Mouse (Mus musculus) ovary, adult 18-20 months (tissue): Measurements from ENCODE around the gene Hebp1.

Source experiments
- DNase-seq: peaks from one replicate; pipeline ENCODE4 v3.0.0; 2022; ENCODE audit warnings: low spot score, mixed read lengths

Gene Hebp1

GRCm38 (mm10) chr6:135162311-135162710 is 35.5 kb downstream of the Hebp1 start:
- DNase-seq = no peak

- no peak for DNase-seq
These were observed 36.5 kb downstream of the Hebp1 start for GRCm38 (mm10) chr6:135161356-135161755.

GRCm38 (mm10) chr6:135158509-135158908 is 39.3 kb downstream of the Hebp1 start:
- DNase-seq = no peak

GRCm38 (mm10) chr6:135157496-135157895 is 40.3 kb downstream of the Hebp1 start:
- no peak for DNase-seq

- DNase-seq = no peak
These were observed 41.2 kb downstream of the Hebp1 start for GRCm38 (mm10) chr6:135156597-135156996.

GRCm38 (mm10) chr6:135153719-135154118 is 44.1 kb downstream of the Hebp1 start:
- no peak for DNase-seq

GRCm38 (mm10) chr6:135150311-135150710 is 47.5 kb downstream of the Hebp1 start:
- no peak for DNase-seq

GRCm38 (mm10) chr6:135149722-135150121 is 48.1 kb downstream of the Hebp1 start:
- DNase-seq = no peak

- DNase-seq = no peak
These were observed 48.6 kb downstream of the Hebp1 start for GRCm38 (mm10) chr6:135149175-135149574.

GRCm38 (mm10) chr6:135148506-135148905 is 49.3 kb downstream of the Hebp1 start:
- DNase-seq = no peak

- DNase-seq = no peak
These were observed 51.8 kb downstream of the Hebp1 start for GRCm38 (mm10) chr6:135145976-135146375.

GRCm38 (mm10) chr6:135144516-135144915 is 53.3 kb downstream of the Hebp1 start:
- no peak for DNase-seq

GRCm38 (mm10) chr6:135143151-135143550 is 54.7 kb downstream of the Hebp1 start:
- no peak for DNase-seq

GRCm38 (mm10) chr6:135141451-135142147 is 56.2 kb downstream of the Hebp1 start:
- no peak for DNase-seq

GRCm38 (mm10) chr6:135138746-135139145 is 59.1 kb downstream of the Hebp1 start:
- no peak for DNase-seq

GRCm38 (mm10) chr6:135138207-135138606 is 59.6 kb downstream of the Hebp1 start:
- DNase-seq = no peak

- DNase-seq = no peak
These were observed 60.1 kb downstream of the Hebp1 start for GRCm38 (mm10) chr6:135137736-135138135.

GRCm38 (mm10) chr6:135136439-135137161 is 61.2 kb downstream of the Hebp1 start:
- no peak for DNase-seq

- no peak for DNase-seq
These were observed 62.1 kb downstream of the Hebp1 start for GRCm38 (mm10) chr6:135135735-135136134.

GRCm38 (mm10) chr6:135133486-135133885 is 64.3 kb downstream of the Hebp1 start:
- no peak for DNase-seq

GRCm38 (mm10) chr6:135133086-135133485 is 64.7 kb downstream of the Hebp1 start:
- DNase-seq = no peak

- no peak for DNase-seq
These were observed 73.0 kb downstream of the Hebp1 start for GRCm38 (mm10) chr6:135124755-135125380.

- no peak for DNase-seq
These were observed 79.6 kb downstream of the Hebp1 start, which contains the start of gene Gprc5d for GRCm38 (mm10) chr6:135118183-135118582. Gene Gprc5d (minus strand): TSS chr6:135118283.
